Mouse (Mus musculus) heart, adult 2 months (tissue): Measurements from ENCODE around the gene Il18bp.

Experiments
- CTCF ChIP-seq: fragments of 200-600 bp; IDR thresholded peaks from 2 replicates; pipeline ENCODE4 v1.8.1; 2022; ENCODE audit warnings: antibody characterized with exemption, mild to moderate bottlenecking, moderate library complexity
- EP300 ChIP-seq: fragments of 200-500 bp; IDR thresholded peaks from 2 replicates; pipeline ENCODE4 v1.6.1; 2011; ENCODE audit warnings: low read depth, low read length, control low read depth; ENCODE audit not compliant: insufficient read depth
- POLR2A ChIP-seq: fragments of 200-500 bp; IDR thresholded peaks from 2 replicates; pipeline ENCODE4 v1.6.1; 2011; ENCODE audit warnings: mild to moderate bottlenecking, low read depth, low read length, control low read depth; ENCODE audit not compliant: insufficient read depth

- no peak for TF ChIP-seq POLR2A
- TF ChIP-seq CTCF = no peak
- no peak for TF ChIP-seq EP300
These were observed 3.5 kb downstream of the Il18bp start for GRCm38 (mm10) chr7:102014995-102015394.
